Mouse (Mus musculus) embryonic facial prominence, embryonic 15.5 days (tissue): Measurements from ENCODE around the gene Hsd17b6. TPM values are rescaled to one million over a fixed set of nuclear protein-coding genes. Genes with fewer than 3 reads are reported as not detected.

ENCODE experiments used
- polyA plus RNA-seq: library from polyadenylated mRNA; unstranded; fragments of >200 nt; fragmentation: Nextera tagmentation; extraction: Ambion mirVana; gene quantifications from 2 replicates; pipeline ENCODE4 v1.2.1, GENCODE M21; 2015

The Hsd17b6 gene
- polyA plus RNA-seq, 1 experiment from 2014 or later = 1.1 TPM

Other genes with a start within 250 kb of the Hsd17b6 start
- 0.36 and 0.38 TPM in 2 replicates for gene Rdh1, start 247.9 kb downstream of the Hsd17b6 start, polyA plus RNA-seq
- gene Rdh16f1, start 247.8 kb downstream of the Hsd17b6 start, polyA plus RNA-seq = 1.9 and 2.1 TPM in 2 replicates
- not detected in 2 replicates for gene Rdh9, start 231.2 kb downstream of the Hsd17b6 start, polyA plus RNA-seq
- gene Rdh16, start 206.5 kb downstream of the Hsd17b6 start, polyA plus RNA-seq = 0.11 TPM in 1 of 2 replicates, not detected in the other
- gene Rdh19, start 157.7 kb downstream of the Hsd17b6 start, polyA plus RNA-seq = not detected in 2 replicates
- not detected in 2 replicates for gene Rdh16f2, start 141.1 kb downstream of the Hsd17b6 start, polyA plus RNA-seq
- gene Rdh7, start 118.8 kb downstream of the Hsd17b6 start, polyA plus RNA-seq = not detected in 2 replicates
- gene Sdr9c7, start 109.1 kb downstream of the Hsd17b6 start, polyA plus RNA-seq = 5.5 and 6.7 TPM in 2 replicates
- 65.6 and 68.6 TPM in 2 replicates for gene Prim1, start 7.6 kb upstream of the Hsd17b6 start, polyA plus RNA-seq
- 690 and 754 TPM in 2 replicates for gene Naca, start 28.0 kb upstream of the Hsd17b6 start, polyA plus RNA-seq
- 453 and 461 TPM in 2 replicates for gene Ptges3, start 51.3 kb upstream of the Hsd17b6 start, polyA plus RNA-seq
- gene Atp5b, start 75.7 kb upstream of the Hsd17b6 start, polyA plus RNA-seq = 1,910 and 2,016 TPM in 2 replicates
- 11.0 and 12.2 TPM in 2 replicates for gene Baz2a, start 84.0 kb upstream of the Hsd17b6 start, polyA plus RNA-seq
- 40.1 and 41.6 TPM in 2 replicates for gene Rbms2, start 172.7 kb upstream of the Hsd17b6 start, polyA plus RNA-seq
- gene Gls2, start 186.8 kb upstream of the Hsd17b6 start, polyA plus RNA-seq = 2.0 and 2.5 TPM in 2 replicates
- 30.8 TPM in 2 replicates for gene Spryd4, start 204.2 kb upstream of the Hsd17b6 start, polyA plus RNA-seq
- gene Mip, start 218.2 kb upstream of the Hsd17b6 start, polyA plus RNA-seq = 0.23 and 0.28 TPM in 2 replicates
- 43.8 and 48.1 TPM in 2 replicates for gene Timeless, start 224.5 kb upstream of the Hsd17b6 start, polyA plus RNA-seq
- 0.27 TPM in 1 of 2 replicates, not detected in the other for gene Apon, start 246.5 kb upstream of the Hsd17b6 start, polyA plus RNA-seq